Mouse (Mus musculus): Measurements from ENCODE around the gene Fnip1.

GRCm38 (mm10) chr11:54427138-54427537, 10.9 kb upstream of the Fnip1 start:
- TF ChIP-seq POLR2A (IDR thresholded peaks at IDR 0.05; ENCODE audit: borderline replicate concordance, low read depth, low read length) = no peak
- TF ChIP-seq CTCF (IDR thresholded peaks at IDR 0.05; ENCODE audit: low read depth, low read length) = no peak

Measured in bone marrow macrophage, adult 2 months (primary cell).